Mouse (Mus musculus): ENCODE data around the gene Gp9. TPM values are rescaled to one million over a fixed set of nuclear protein-coding genes. Genes with fewer than 3 reads are reported as not detected.

The Gp9 gene
- total and polyA plus RNA-seq, 2 experiments: 0.74 TPM; not detected in 1

DNA sequence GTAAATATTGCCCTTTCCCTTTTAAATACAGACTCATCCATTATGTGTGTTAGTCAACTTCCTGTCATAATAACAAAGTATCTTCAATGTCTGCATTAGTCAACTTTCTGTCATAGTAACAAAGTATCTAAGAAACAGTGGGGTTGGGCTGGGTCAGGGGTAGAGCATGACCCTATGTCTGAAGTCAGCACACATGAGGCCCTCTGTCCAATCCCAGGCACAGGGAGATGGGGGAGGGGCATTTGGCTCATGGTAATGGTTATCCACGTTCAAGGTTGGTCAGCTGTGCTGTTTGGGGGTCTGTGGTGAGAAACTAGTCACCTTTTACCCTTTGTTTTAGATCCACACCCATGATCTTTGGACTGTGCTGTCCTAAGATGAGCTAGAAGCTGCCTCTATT is 32.6 kb upstream of the Gp9 start:
- TF ChIP-seq CTCF (IDR thresholded peaks at IDR 0.05; ENCODE audit: low read depth, low read length) (no peak), POLR2A (IDR thresholded peaks at IDR 0.05; ENCODE audit: extremely low read depth, insufficient read depth, low read length) (no peak)

GRCm38 (mm10) chr6:87746059-87746458 is 31.8 kb upstream of the Gp9 start:
- H3K27me3 ChIP-seq (ENCODE audit: control insufficient read depth, insufficient read depth, low read length): no peaks in the 10 kb centered on the region
- no peak overlapping the region for H3K9ac ChIP-seq (ENCODE audit: low read depth, low read length)
- H3K27ac ChIP-seq (replicated peaks; ENCODE audit: insufficient read depth, low read depth, low read length): no peak overlapping the region
- no peak for DNase-seq (ENCODE audit: extremely low read depth, low read depth, low spot score)
- no peak overlapping the region for H3K4me3 ChIP-seq (ENCODE audit: insufficient read depth, low read depth, low read length)
- no peaks in the 10 kb centered on the region for H3K79me2 ChIP-seq (ENCODE audit: control insufficient read depth, insufficient read depth, low read length)
- no peaks in the 10 kb centered on the region for H3K4me1 ChIP-seq (ENCODE audit: control insufficient read depth, insufficient read depth, low read length)
- TF ChIP-seq CTCF (IDR thresholded peaks at IDR 0.05; ENCODE audit: low read depth, low read length) (no peak), POLR2A (IDR thresholded peaks at IDR 0.05; ENCODE audit: extremely low read depth, insufficient read depth, low read length) (no peak)
- no peaks in the 10 kb centered on the region for H3K36me3 ChIP-seq (ENCODE audit: control insufficient read depth, insufficient read depth, low read length)
- 61% methylated on average over 3 of the region's 3 CpGs for WGBS

More for the DNA sequence above, 32.6 kb upstream of the Gp9 start:
- H3K36me3 ChIP-seq (ENCODE audit: control insufficient read depth, insufficient read depth, low read length): no peaks in the 10 kb centered on the region
- H3K4me3 ChIP-seq (ENCODE audit: insufficient read depth, low read depth, low read length): no peak overlapping the region
- H3K9ac ChIP-seq (ENCODE audit: low read depth, low read length): no peak overlapping the region
- no peaks in the 10 kb centered on the region for H3K27me3 ChIP-seq (ENCODE audit: control insufficient read depth, insufficient read depth, low read length)
- H3K4me1 ChIP-seq (ENCODE audit: control insufficient read depth, insufficient read depth, low read length): no peaks in the 10 kb centered on the region
- 22% methylated on average over 1 of the region's 1 CpGs for WGBS
- no peak for DNase-seq (ENCODE audit: extremely low read depth, low read depth, low spot score)
- no peak overlapping the region for H3K27ac ChIP-seq (replicated peaks; ENCODE audit: insufficient read depth, low read depth, low read length)
- H3K79me2 ChIP-seq (ENCODE audit: control insufficient read depth, insufficient read depth, low read length): no peaks in the 10 kb centered on the region

DNA sequence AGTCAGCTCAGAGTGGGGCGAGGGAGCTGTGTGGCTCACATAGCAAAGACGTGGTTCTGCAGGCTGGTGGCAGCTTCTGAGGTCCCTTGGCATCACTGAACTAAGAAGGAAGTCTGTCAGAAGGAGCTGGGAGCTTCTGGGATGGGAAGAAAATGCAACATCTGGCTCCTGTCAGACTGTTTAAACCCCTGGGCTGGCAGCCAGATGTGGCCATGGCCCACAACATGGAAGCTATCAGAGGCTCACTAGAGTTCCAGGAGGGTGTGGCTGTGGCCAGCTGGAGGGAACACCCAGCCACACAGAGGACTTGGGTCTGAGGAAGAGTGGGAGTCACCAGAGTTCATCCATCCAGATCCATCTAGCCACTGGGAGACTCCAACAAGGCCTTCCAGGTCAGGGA is 31.0 kb upstream of the Gp9 start:
- Histone ChIP-seq H3K79me2 (ENCODE audit: control insufficient read depth, insufficient read depth, low read length) (no peaks in the 10 kb centered on the region), H3K27ac (replicated peaks; ENCODE audit: insufficient read depth, low read depth, low read length) (no peak overlapping the region), H3K4me1 (ENCODE audit: control insufficient read depth, insufficient read depth, low read length) (no peaks in the 10 kb centered on the region), H3K27me3 (ENCODE audit: control insufficient read depth, insufficient read depth, low read length) (no peaks in the 10 kb centered on the region), H3K36me3 (ENCODE audit: control insufficient read depth, insufficient read depth, low read length) (no peaks in the 10 kb centered on the region), H3K9ac (ENCODE audit: low read depth, low read length) (no peak overlapping the region), H3K4me3 (ENCODE audit: insufficient read depth, low read depth, low read length) (no peak overlapping the region)
- no peak for DNase-seq (ENCODE audit: extremely low read depth, low read depth, low spot score)
- WGBS: 87% methylated on average over 2 of the region's 2 CpGs
- TF ChIP-seq CTCF (IDR thresholded peaks at IDR 0.05; ENCODE audit: low read depth, low read length) (no peak), POLR2A (IDR thresholded peaks at IDR 0.05; ENCODE audit: extremely low read depth, insufficient read depth, low read length) (no peak)

DNA sequence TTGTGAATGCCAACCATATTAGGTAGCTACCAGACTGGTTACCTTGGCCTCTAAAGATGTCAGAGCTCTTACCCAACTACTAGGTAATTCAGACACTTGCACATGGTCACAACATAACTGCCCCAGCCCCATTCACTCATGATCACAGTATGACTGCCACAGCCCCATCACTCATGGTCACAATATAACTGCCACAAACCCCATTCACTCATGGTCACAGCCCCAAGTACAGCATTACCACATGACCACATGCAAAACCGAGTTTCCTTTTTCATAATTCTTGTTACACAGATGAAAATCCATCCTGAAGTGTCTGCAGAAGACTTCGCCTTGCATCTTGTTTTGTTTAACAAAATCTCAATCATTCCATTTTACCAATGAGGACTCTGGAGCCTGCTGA is 29.8 kb upstream of the Gp9 start:
- 90% methylated on average over 2 of the region's 2 CpGs for WGBS
- Histone ChIP-seq H3K27ac (replicated peaks; ENCODE audit: insufficient read depth, low read depth, low read length) (peak overlapping the region; percentile 28; the same call in 1 of the 2 replicates), H3K27me3 (ENCODE audit: control insufficient read depth, insufficient read depth, low read length) (no peaks in the 10 kb centered on the region), H3K4me1 (ENCODE audit: control insufficient read depth, insufficient read depth, low read length) (no peaks in the 10 kb centered on the region), H3K9ac (ENCODE audit: low read depth, low read length) (no peak overlapping the region), H3K36me3 (ENCODE audit: control insufficient read depth, insufficient read depth, low read length) (no peaks in the 10 kb centered on the region), H3K4me3 (ENCODE audit: insufficient read depth, low read depth, low read length) (no peak overlapping the region), H3K79me2 (ENCODE audit: control insufficient read depth, insufficient read depth, low read length) (no peaks in the 10 kb centered on the region)
- no peak for DNase-seq (ENCODE audit: extremely low read depth, low read depth, low spot score)
- TF ChIP-seq CTCF (IDR thresholded peaks at IDR 0.05; ENCODE audit: low read depth, low read length): no peak
- no peak for TF ChIP-seq POLR2A (IDR thresholded peaks at IDR 0.05; ENCODE audit: extremely low read depth, insufficient read depth, low read length)

GRCm38 (mm10) chr6:87748531-87748930 is 29.3 kb upstream of the Gp9 start:
- no peaks in the 10 kb centered on the region for H3K27me3 ChIP-seq (ENCODE audit: control insufficient read depth, insufficient read depth, low read length)
- no peak for DNase-seq (ENCODE audit: extremely low read depth, low read depth, low spot score)
- H3K79me2 ChIP-seq (ENCODE audit: control insufficient read depth, insufficient read depth, low read length): no peaks in the 10 kb centered on the region
- H3K9ac ChIP-seq (ENCODE audit: low read depth, low read length): no peak overlapping the region
- 85% methylated on average over 6 of the region's 6 CpGs for WGBS
- H3K27ac ChIP-seq (replicated peaks; ENCODE audit: insufficient read depth, low read depth, low read length): peak overlapping the region; percentile 28; the same call in 1 of the 2 replicates
- no peaks in the 10 kb centered on the region for H3K36me3 ChIP-seq (ENCODE audit: control insufficient read depth, insufficient read depth, low read length)
- H3K4me1 ChIP-seq (ENCODE audit: control insufficient read depth, insufficient read depth, low read length): no peaks in the 10 kb centered on the region
- TF ChIP-seq CTCF (IDR thresholded peaks at IDR 0.05; ENCODE audit: low read depth, low read length): no peak
- no peak for TF ChIP-seq POLR2A (IDR thresholded peaks at IDR 0.05; ENCODE audit: extremely low read depth, insufficient read depth, low read length)
- H3K4me3 ChIP-seq (ENCODE audit: insufficient read depth, low read depth, low read length): no peak overlapping the region

- Histone ChIP-seq H3K9ac (ENCODE audit: low read depth, low read length) (no peak overlapping the region), H3K27me3 (ENCODE audit: control insufficient read depth, insufficient read depth, low read length) (no peaks in the 10 kb centered on the region), H3K4me1 (ENCODE audit: control insufficient read depth, insufficient read depth, low read length) (no peaks in the 10 kb centered on the region), H3K36me3 (ENCODE audit: control insufficient read depth, insufficient read depth, low read length) (no peaks in the 10 kb centered on the region), H3K4me3 (ENCODE audit: insufficient read depth, low read depth, low read length) (no peak overlapping the region), H3K27ac (replicated peaks; ENCODE audit: insufficient read depth, low read depth, low read length) (no peak overlapping the region), H3K79me2 (ENCODE audit: control insufficient read depth, insufficient read depth, low read length) (no peaks in the 10 kb centered on the region)
- no peak for DNase-seq (ENCODE audit: extremely low read depth, low read depth, low spot score)
- TF ChIP-seq POLR2A (IDR thresholded peaks at IDR 0.05; ENCODE audit: extremely low read depth, insufficient read depth, low read length): no peak
- no peak for TF ChIP-seq CTCF (IDR thresholded peaks at IDR 0.05; ENCODE audit: low read depth, low read length)
- WGBS: 90% methylated on average over 8 of the region's 8 CpGs
These were observed 27.5 kb upstream of the Gp9 start for GRCm38 (mm10) chr6:87750184-87750910.

Measured in liver, adult 2 months (tissue).